Mouse (Mus musculus) MEL (cell line): ENCODE results near the gene Borcs8.

Source experiments
- CHD1 ChIP-seq: IDR thresholded peaks from 2 replicates; pipeline ENCODE4 v1.6.1; 2012; ENCODE audit warnings: low read depth, mild to moderate bottlenecking, inconsistent platforms, low read length, improper control_type of control experiment
- CTCF ChIP-seq, 3 experiments: IDR thresholded peaks in 2 of 3; conservative IDR thresholded peaks in 1 of 3; 2 replicates each; pipeline ENCODE4 v1.5.1; 2011 to 2012; ENCODE audit warnings: low read length in 3 of 3, low read depth in 2 of 3, mild to moderate bottlenecking in 2 of 3, improper control_type of control experiment in 1 of 3, inconsistent platforms in 1 of 3, mixed read lengths in 1 of 3, moderate library complexity in 1 of 3; ENCODE audit not compliant: control insufficient read depth in 1 of 3, insufficient read depth in 1 of 3, poor library complexity in 1 of 3, severe bottlenecking in 1 of 3
- EP300 ChIP-seq, 2 experiments: IDR thresholded peaks; 2 replicates each; pipeline ENCODE4 v1.6.1; 2011; ENCODE audit warnings: improper control_type of control experiment in 2 of 2, low read length in 2 of 2, low read depth in 1 of 2, mild to moderate bottlenecking in 1 of 2
- MAX ChIP-seq: IDR thresholded peaks from 2 replicates; pipeline ENCODE4 v1.6.1; 2011; ENCODE audit warnings: low read length, improper control_type of control experiment
- MYC ChIP-seq: IDR thresholded peaks from 2 replicates; pipeline ENCODE4 v1.6.1; 2011; ENCODE audit warnings: low read depth, mild to moderate bottlenecking, low read length, improper control_type of control experiment, moderate library complexity
- NELFE ChIP-seq: IDR thresholded peaks from 2 replicates; pipeline ENCODE4 v1.6.1; 2011; ENCODE audit warnings: low read depth, low read length, improper control_type of control experiment
- NRF1 ChIP-seq: IDR thresholded peaks from 2 replicates; pipeline ENCODE4 v1.6.1; 2014; ENCODE audit warnings: low read depth, mild to moderate bottlenecking, inconsistent platforms, low read length, improper control_type of control experiment, moderate library complexity; ENCODE audit not compliant: poor library complexity, insufficient read depth, severe bottlenecking
- POLR2A ChIP-seq, 2 experiments: IDR thresholded peaks; 2 replicates each; pipeline ENCODE4 v1.6.1; 2011 to 2012; ENCODE audit warnings: low read length in 2 of 2, mild to moderate bottlenecking in 2 of 2, control low read depth in 1 of 2, improper control_type of control experiment in 1 of 2, low read depth in 1 of 2, moderate library complexity in 1 of 2; ENCODE audit not compliant: control insufficient read depth in 1 of 2, insufficient read depth in 1 of 2, poor library complexity in 1 of 2
- RCOR1 ChIP-seq: IDR thresholded peaks from 2 replicates; pipeline ENCODE4 v1.6.1; 2012; ENCODE audit warnings: low read depth, mild to moderate bottlenecking, inconsistent platforms, low read length, improper control_type of control experiment
- TAL1 ChIP-seq: IDR thresholded peaks from 2 replicates; pipeline ENCODE4 v1.6.1; 2012; ENCODE audit warnings: mild to moderate bottlenecking, inconsistent platforms, low read length, moderate library complexity, mixed read lengths
- ZKSCAN1 ChIP-seq: IDR thresholded peaks from 2 replicates; pipeline ENCODE4 v1.6.1; 2012; ENCODE audit warnings: low read depth, mild to moderate bottlenecking, inconsistent platforms, low read length, improper control_type of control experiment, moderate library complexity

DNA sequence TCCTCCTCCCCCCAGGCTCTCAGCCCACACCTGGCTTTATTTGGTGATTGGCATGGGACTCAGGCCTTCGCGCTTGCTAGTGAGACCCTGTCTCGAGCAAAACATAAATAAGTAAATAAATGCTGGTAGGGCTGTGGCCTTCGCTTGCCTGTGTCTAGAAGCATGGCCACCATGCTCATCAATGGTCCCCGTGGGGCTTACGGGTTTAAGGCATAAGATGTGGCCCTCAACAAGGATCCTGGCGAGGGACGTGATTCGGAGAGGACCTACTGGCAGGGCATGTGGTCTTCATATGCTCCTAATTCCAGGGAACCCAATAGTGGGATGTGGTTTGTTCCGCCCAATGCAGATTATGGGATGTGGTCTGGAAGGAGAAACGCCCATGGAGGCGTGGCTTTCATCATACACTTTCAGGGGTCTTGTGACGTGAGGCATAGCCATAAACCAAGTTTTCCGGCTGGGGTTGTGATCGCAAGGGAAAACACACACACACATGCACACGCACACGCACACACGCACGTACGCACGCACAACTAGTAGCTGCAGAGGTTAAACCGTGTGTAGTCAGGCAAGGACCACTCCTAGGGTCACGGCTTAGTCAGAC lies 28.0 kb upstream of the Borcs8 start:
- no peak for TF ChIP-seq NRF1
- no peak for TF ChIP-seq ZKSCAN1
- no peak for TF ChIP-seq RCOR1
- no peak for TF ChIP-seq CTCF (IDR thresholded peaks at IDR 0.05 in 2 of 3, conservative IDR thresholded peaks at IDR 0.05 in 1 of 3; ENCODE audit: control insufficient read depth in 1 of 3, insufficient read depth in 1 of 3, low read depth in 2 of 3, low read length in 3 of 3, poor library complexity in 1 of 3, severe bottlenecking in 1 of 3)
- TF ChIP-seq MAX: no peak
- no peak for TF ChIP-seq CHD1
- TF ChIP-seq MYC: no peak
- TF ChIP-seq TAL1: no peak
- TF ChIP-seq EP300 (IDR thresholded peaks at IDR 0.05; ENCODE audit: low read depth in 1 of 2, low read length in 2 of 2): no peak
- TF ChIP-seq POLR2A (IDR thresholded peaks at IDR 0.05; ENCODE audit: control insufficient read depth in 1 of 2, insufficient read depth in 1 of 2, low read depth in 1 of 2, low read length in 2 of 2, poor library complexity in 1 of 2): no peak
- no peak for TF ChIP-seq NELFE
